Mouse (Mus musculus) megakaryocyte progenitor cell, adult 5-6 weeks (primary cell): ENCODE data around the gene Sirt5. TPM values are rescaled to one million over a fixed set of nuclear protein-coding genes. Genes with fewer than 3 reads are reported as not detected.
A peak's percentile ranks its signal among the peaks of the same experiment; 100 is the strongest.

Source experiments
- ATAC-seq: replicated peaks from 2 replicates; pipeline ENCODE4 v1.8.0; 2016; ENCODE audit warnings: mild to moderate bottlenecking, moderate TSS enrichment, inconsistent platforms; ENCODE audit not compliant: poor library complexity
- total RNA-seq, 2 experiments: library from RNA; stranded (forward) in 1 of 2; stranded (reverse) in 1 of 2; fragments of 157-497, 149-512 nt in 1 of 2; fragments of 200-1000 nt in 1 of 2; gene quantifications; 2 replicates each; pipeline versions ENCODE4 v1.2.3 to v1.2.4; 2015 to 2017

Sirt5 gene
- total RNA-seq, 2 experiments from 2014 or later: 4.9 to 8.1 TPM

DNA sequence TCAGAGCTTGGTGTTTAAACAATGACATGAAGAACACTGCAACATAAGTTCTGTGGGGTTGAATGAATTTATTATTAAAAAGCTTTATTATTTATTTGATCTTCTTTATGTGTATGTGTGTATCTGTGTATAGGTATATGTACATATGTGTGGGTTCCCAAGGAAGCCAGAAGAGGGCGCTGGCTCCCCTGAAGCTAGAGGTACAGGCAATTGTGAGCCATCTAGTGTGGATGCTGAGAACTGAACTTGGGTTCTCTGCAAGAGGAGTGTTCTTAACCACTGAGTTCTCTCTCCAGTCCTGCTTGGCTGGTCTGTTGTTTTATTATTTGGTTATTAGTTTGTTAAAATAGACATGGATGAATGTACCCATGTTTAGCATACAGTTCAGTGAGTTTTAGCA is 7.6 kb downstream of the Sirt5 start:
- ATAC-seq: no peak

GRCm38 (mm10) chr13:43374205-43374604 is 8.9 kb downstream of the Sirt5 start:
- no peak for ATAC-seq

DNA sequence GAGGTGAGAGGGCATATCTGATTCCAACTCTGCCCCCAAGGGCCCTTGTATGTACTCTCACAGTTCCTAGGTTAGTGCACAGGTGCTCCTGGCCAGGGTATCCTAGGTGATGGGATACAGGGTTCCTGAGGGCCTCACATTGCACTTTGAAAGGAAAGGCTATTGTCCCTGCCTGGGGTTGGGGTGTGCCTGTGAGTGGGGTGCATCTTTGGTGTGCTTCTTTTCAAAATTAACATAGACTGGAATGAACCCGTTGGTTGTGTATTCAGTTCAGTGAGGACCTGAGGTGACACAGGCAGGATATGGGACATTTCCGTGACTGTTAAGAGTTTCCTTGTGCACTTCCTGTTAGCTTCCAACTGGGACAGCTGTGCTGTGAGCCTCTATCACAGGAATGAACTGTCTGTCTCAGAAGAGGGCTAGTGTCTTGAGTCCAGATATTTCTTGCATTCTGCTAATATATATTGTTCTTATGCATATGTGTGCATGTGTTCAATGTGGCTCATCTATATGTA is 9.7 kb downstream of the Sirt5 start:
- no peak for ATAC-seq

- no peak for ATAC-seq
Measured at GRCm38 (mm10) chr13:43379989-43380388, 14.7 kb downstream of the Sirt5 start.

DNA sequence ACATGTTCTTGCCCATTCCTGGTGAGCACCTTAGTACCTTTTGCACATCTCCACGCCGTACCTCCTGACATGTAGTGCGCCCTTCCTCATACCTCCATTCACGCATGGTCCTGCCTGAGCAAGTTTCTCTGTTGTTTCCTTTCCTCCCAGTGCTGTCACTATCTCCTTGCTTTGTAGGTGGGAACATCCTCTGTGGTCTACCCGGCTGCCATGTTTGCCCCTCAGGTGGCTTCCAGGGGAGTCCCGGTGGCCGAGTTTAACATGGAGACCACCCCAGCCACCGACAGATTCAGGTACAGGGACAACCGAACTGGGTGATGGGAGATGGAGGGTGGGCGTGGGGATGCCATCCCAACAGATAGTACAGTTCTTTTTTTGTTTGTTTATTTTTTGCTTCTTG is 20.0 kb downstream of the Sirt5 start:
- no peak for ATAC-seq

- no peak for ATAC-seq
Measured at GRCm38 (mm10) chr13:43397700-43398296, 32.5 kb downstream of the Sirt5 start.

DNA sequence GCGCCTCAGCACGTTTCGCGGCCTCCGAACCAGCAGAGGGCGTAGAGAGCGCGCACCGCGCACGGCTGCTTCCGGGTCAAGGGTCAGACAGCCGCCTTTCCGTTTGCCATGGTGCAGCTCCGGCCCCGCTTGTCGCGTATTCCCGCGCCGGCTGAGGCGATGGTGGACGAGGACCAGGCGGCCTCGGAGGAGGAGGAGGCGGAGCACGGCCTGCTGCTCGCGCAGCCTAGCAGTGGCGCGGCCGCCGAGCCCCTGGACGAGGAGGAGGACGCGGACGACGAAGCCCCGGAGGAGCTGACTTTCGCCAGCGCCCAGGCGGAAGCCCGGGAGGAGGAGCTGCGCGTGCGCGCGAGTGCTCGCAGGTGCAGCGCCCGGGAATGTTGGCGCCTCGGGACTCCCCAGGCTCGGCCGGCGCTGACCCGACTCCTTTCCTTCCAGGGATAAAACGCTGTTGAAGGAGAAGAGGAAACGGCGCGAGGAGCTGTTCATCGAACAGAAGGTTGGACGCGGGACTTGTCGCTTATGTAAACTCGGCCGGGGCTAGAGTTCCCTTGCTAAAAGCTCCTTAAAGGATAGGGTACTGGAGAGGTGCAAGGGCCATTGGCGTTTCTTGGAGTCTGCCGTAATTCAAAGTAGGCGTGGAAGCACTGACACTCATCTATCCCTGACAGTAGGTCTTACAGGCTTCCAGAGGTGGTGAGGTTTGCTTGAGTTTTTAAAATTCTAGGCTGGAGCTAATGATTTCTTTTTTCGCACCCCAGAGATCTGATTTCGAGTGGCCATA is 33.2 kb downstream of the Sirt5 start, which contains the start of gene Nol7:
Gene Nol7, plus strand, starts transcription at position 94 of the 784 bp plus-strand sequence.
- ATAC-seq: peak; percentile 99

DNA sequence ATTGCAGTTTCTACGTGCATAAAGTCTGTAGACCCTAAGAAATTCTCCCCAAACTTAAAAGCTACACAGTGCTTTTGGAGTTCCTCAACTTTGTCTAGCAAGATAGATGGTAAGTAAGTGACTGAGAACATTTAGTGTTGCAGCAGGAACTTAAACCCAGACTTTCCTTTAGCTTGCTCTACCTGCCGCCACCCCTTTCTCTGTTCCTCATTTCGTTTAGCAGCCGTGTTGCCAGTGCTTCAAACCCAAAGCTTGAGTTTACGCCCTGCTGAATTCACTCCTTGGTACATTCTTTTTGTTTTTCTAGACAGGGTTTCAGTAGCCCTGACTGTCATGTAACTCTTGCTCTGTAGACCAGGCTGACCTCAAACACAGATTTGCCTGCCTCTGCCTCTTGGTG is 34.3 kb downstream of the Sirt5 start:
- no peak for ATAC-seq

DNA sequence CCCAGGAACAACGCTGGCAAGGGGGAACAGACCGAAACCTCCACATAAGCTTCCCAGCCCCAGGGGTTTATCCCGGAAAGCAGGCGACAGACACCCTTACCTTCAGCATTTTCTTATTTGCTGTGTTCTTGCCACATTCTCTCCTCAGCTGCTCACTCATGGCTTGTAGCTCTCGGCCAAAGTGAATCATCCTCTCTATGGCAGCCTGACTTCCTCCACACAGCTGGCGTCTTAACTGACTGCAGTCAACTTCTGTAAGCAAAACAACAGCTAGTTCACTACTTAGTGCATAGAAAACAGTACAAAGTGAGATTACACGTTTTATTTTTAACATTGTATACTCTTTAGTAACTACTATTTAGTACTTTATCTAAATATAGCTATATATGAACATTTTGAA is 47.0 kb downstream of the Sirt5 start:
- ATAC-seq: no peak

GRCm38 (mm10) chr13:43413611-43414010 is 48.3 kb downstream of the Sirt5 start:
- no peak for ATAC-seq

DNA sequence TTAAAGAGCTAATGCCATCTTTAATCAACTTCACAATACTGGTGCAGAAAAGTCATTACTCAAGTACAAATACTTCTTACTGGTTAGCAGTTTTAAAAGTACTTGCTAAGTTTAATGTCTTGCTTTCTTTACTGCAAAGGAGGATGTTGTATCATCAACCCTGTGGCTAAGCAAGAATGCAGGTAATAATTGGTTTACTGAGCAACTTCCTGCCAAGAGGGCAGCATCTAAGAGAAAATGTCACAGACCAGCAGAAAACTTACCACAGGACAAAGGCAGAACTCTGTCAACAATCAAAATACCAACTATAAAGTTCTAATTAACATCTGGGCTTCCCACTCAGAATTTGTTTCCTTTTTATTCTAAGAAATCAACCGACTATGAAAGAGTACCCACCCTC is 50.0 kb downstream of the Sirt5 start:
- ATAC-seq: no peak

- ATAC-seq: no peak
Measured at GRCm38 (mm10) chr13:43428436-43428835, 63.1 kb downstream of the Sirt5 start.

DNA sequence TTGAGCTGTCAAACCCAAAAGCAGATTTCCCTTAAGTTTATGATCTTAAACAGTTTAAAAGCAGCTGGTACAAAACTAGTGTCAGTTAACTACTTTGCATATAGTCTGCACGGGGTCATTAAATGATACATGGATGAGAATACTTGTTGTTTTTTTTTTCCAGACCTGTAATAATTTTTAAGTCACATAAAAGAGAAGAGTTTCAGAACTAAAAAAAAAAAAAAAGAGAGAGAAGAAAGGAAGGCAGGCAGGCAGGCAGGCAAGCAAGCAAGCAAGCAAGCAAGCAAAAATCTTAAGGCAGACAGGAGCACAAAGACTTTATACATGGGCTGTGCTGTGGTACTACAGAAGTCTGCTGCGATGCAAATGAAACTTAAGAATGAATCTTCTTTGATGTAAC is 68.1 kb downstream of the Sirt5 start:
- ATAC-seq: no peak

DNA sequence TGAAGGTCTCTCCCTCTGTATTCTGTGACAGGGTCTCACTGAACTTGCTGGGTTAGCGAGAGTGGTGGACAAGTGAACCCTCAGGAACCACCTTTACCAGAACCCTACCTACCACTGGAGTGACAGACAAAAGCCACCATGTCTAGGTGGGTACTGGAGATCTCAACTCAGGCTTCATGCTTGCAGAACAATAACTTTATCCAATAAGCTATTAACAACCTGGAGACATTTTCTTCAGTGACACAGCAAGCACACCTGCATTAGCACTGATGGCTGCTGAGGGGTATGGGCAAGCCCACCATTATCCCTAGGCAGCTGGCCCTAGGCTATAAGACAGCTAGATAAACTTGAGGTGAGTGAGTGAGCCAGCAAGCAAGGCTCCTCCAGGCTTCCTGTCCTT is 75.1 kb downstream of the Sirt5 start:
- ATAC-seq: 0 out of 2 replicates have a peak, but pooled peaks have one; percentile 44

GRCm38 (mm10) chr13:43442551-43442950 is 77.3 kb downstream of the Sirt5 start:
- no peak for ATAC-seq

- no peak for ATAC-seq
Measured at GRCm38 (mm10) chr13:43443706-43444105, 78.4 kb downstream of the Sirt5 start.

DNA sequence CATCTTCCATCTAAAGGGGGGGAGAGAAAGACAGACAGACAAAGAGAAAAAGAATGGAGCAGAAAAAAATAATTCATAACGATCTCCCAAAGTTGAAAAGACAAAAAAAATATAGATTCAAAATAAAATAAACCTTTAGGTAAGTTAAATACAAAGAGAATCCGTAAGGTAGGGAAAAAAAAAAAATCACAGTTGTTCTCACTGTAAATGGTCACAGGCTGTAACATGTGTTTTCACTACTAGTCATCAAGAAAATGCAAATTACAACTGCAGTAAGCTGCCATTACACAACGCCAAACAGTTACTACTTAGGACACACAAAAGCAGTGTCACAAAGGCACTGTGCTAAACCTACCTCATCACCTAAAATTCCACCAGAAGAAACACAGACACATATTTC is 79.4 kb downstream of the Sirt5 start:
- no peak for ATAC-seq

Other genes starting within 250 kb of the Sirt5 start
- 22.8 and 28.9 TPM in 2 replicates for gene Tbc1d7, start 194.0 kb upstream of the Sirt5 start, total RNA-seq (2015)
- 6.5 and 6.6 TPM in 2 replicates for gene Tbc1d7, start 194.0 kb upstream of the Sirt5 start, total RNA-seq (2017)
- 10.9 and 16.6 TPM in 2 replicates for gene Gfod1, start 61.3 kb upstream of the Sirt5 start, total RNA-seq (2015)
- gene Gfod1, start 61.3 kb upstream of the Sirt5 start, total RNA-seq (2017): 6.1 and 10.3 TPM in 2 replicates
- gene Nol7, start 32.9 kb downstream of the Sirt5 start, total RNA-seq (2015): 173 and 183 TPM in 2 replicates
- gene Nol7, start 32.9 kb downstream of the Sirt5 start, total RNA-seq (2017): 231 and 270 TPM in 2 replicates
- 82.8 and 98.1 TPM in 2 replicates for gene Ranbp9, start 115.8 kb downstream of the Sirt5 start, total RNA-seq (2015)
- gene Ranbp9, start 115.8 kb downstream of the Sirt5 start, total RNA-seq (2017): 64.5 and 82.0 TPM in 2 replicates
- gene Mcur1, start 194.7 kb downstream of the Sirt5 start, total RNA-seq (2015): 16.0 and 18.8 TPM in 2 replicates
- 13.7 and 13.8 TPM in 2 replicates for gene Mcur1, start 194.7 kb downstream of the Sirt5 start, total RNA-seq (2017)